Mouse (Mus musculus): ENCODE measurements around the gene Ddx10.

DNA sequence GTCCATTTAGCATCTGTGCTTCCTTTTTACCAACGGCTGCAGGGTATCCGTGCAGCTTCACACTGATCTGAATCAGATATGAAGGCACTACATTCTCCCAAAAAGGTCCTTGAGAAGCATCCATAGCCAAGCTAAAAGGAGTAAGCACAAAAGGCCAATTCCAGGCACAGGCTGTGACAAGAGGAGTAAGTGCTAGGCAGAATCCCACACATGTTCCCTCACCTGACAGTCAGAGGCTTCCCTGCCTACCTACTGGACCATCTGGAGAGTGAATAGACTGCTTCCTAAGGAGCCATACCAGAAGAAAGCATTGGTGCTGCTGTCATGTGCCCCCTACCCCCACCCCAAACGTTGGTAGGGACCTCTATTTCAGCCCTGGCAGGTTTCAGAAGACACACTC is 192.5 kb downstream of the Ddx10 start:
- TF ChIP-seq POLR2A (IDR thresholded peaks at IDR 0.05; ENCODE audit: insufficient read depth, low read depth, low read length) (no peak), CTCF (IDR thresholded peaks at IDR 0.05; ENCODE audit: insufficient read depth, low read depth, low read length) (no peak)
